Mouse (Mus musculus): ENCODE results near the gene Mgrn1. TPM values are rescaled to one million over a fixed set of nuclear protein-coding genes. Genes with fewer than 3 reads are reported as not detected.
A peak's percentile ranks its signal among the peaks of the same experiment; 100 is the strongest.

Mgrn1 gene
- polyA plus RNA-seq, 1 experiment from 2014 or later: 66.9 TPM

DNA sequence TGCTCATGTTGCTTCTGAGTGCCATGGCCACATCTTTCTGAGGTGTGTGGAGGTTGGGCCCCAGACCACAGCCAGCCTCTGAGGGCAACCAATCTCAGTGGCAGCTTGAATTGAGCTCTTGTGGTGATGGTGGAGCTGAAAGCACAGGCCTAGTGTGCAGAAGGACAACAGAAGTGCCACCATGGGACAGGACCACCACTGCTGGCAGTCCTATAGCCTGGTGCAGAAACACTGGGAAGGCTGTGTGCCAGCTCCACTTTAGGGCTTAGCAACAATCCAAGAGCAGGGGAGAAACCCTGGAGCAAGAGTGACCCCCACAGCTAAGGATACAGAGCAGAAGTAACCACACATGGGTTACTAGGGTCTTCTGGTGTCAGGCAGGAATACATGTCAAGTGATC is 55.0 kb downstream of the Mgrn1 start:
- H3K4me3 ChIP-seq (ENCODE audit: low read depth, low read length): no peak overlapping the region
- no peak for ATAC-seq (ENCODE audit: low FRiP score)
- no peak for DNase-seq (ENCODE audit: low spot score, missing footprints)
- no peaks in the 10 kb centered on the region for H3K27me3 ChIP-seq (ENCODE audit: control insufficient read depth, insufficient read depth, low read length)
- H3K9ac ChIP-seq (ENCODE audit: low read length): no peak overlapping the region
- no peak overlapping the region for H3K4me2 ChIP-seq
- H3K27ac ChIP-seq (ENCODE audit: low read depth, low read length): no peak overlapping the region
- H3K4me1 ChIP-seq (ENCODE audit: control insufficient read depth, insufficient read depth, low read length): peaks cover 7% of the 10 kb centered on the region
- H3K9me3 ChIP-seq (ENCODE audit: control insufficient read depth, low read length): no peaks in the 10 kb centered on the region
- peaks cover 5% of the 10 kb centered on the region; the same call in 1 of the 2 replicates for H3K36me3 ChIP-seq (ENCODE audit: control insufficient read depth, insufficient read depth, low read length)

GRCm38 (mm10) chr16:4942868-4943267 is 56.8 kb downstream of the Mgrn1 start:
- Histone ChIP-seq H3K27me3 (ENCODE audit: control insufficient read depth, insufficient read depth, low read length) (no peaks in the 10 kb centered on the region), H3K36me3 (ENCODE audit: control insufficient read depth, insufficient read depth, low read length) (peaks cover 11% of the 10 kb centered on the region), H3K27ac (ENCODE audit: low read depth, low read length) (no peak overlapping the region), H3K9me3 (ENCODE audit: control insufficient read depth, low read length) (no peaks in the 10 kb centered on the region), H3K4me1 (ENCODE audit: control insufficient read depth, insufficient read depth, low read length) (peaks cover 7% of the 10 kb centered on the region), H3K4me3 (ENCODE audit: low read depth, low read length) (no peak overlapping the region), H3K4me2 (no peak overlapping the region), H3K9ac (ENCODE audit: low read length) (no peak overlapping the region)
- DNase-seq (ENCODE audit: low spot score, missing footprints) (no peak), ATAC-seq (ENCODE audit: low FRiP score) (no peak)
- WGBS: 93% methylated on average over 8 of the region's 8 CpGs

DNA sequence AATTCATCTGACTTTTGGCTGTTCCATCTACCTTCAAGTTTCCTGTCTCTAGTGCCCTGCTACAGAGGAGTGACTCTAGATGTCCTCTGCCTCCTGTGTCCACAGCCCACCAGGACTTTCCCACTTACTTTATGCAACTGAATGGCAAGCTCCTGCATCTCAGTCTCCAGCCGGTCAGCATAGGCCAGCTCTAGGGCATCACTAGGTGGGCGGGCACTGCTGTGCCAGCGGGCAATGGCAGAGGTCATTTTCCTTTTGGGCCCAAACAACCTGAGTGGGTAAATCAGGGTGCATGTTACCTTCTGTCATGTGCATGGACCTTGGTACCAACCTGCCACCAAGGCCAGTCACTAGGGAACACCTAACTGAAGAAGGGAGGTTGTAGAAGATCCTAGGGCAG is 57.4 kb downstream of the Mgrn1 start:
- Histone ChIP-seq H3K36me3 (ENCODE audit: control insufficient read depth, insufficient read depth, low read length) (peaks cover 11% of the 10 kb centered on the region), H3K4me3 (ENCODE audit: low read depth, low read length) (no peak overlapping the region), H3K27me3 (ENCODE audit: control insufficient read depth, insufficient read depth, low read length) (no peaks in the 10 kb centered on the region), H3K4me1 (ENCODE audit: control insufficient read depth, insufficient read depth, low read length) (peaks cover 7% of the 10 kb centered on the region), H3K27ac (ENCODE audit: low read depth, low read length) (no peak overlapping the region), H3K4me2 (no peak overlapping the region), H3K9me3 (ENCODE audit: control insufficient read depth, low read length) (no peaks in the 10 kb centered on the region), H3K9ac (ENCODE audit: low read length) (no peak overlapping the region)
- DNase-seq (ENCODE audit: low spot score, missing footprints) (no peak), ATAC-seq (ENCODE audit: low FRiP score) (no peak)
- 92% methylated on average over 3 of the region's 3 CpGs for WGBS

GRCm38 (mm10) chr16:4945415-4945814 is 59.4 kb downstream of the Mgrn1 start:
- no peak overlapping the region for H3K27ac ChIP-seq (ENCODE audit: low read depth, low read length)
- H3K4me3 ChIP-seq (ENCODE audit: low read depth, low read length): no peak overlapping the region
- H3K9me3 ChIP-seq (ENCODE audit: control insufficient read depth, low read length): no peaks in the 10 kb centered on the region
- no peak overlapping the region for H3K9ac ChIP-seq (ENCODE audit: low read length)
- WGBS: 74% methylated on average over 4 of the region's 4 CpGs
- no peak overlapping the region for H3K4me2 ChIP-seq
- DNase-seq (ENCODE audit: low spot score, missing footprints) (no peak), ATAC-seq (ENCODE audit: low FRiP score) (no peak)
- H3K4me1 ChIP-seq (ENCODE audit: control insufficient read depth, insufficient read depth, low read length): no peaks in the 10 kb centered on the region
- no peaks in the 10 kb centered on the region for H3K27me3 ChIP-seq (ENCODE audit: control insufficient read depth, insufficient read depth, low read length)
- peaks cover 14% of the 10 kb centered on the region for H3K36me3 ChIP-seq (ENCODE audit: control insufficient read depth, insufficient read depth, low read length)

DNA sequence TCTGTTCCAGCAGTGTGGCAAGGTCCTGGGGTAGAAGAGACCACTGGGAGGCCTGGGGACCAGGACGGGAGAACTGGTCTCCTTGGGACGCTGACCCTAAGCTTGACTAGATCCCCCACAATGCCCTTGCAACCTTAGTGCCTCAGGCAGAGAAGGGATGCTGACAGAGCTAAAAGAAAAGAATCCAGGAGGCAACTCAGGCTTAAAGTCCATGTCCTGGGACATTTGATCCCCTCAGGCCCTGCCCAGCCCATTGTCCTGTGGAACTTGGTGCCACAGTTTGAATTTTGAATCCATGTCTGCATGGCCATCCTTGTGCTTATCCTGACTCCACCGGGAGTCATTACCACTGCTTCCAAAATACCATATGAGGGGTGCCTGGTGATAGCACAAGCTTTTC is 60.1 kb downstream of the Mgrn1 start:
- no peaks in the 10 kb centered on the region for H3K4me1 ChIP-seq (ENCODE audit: control insufficient read depth, insufficient read depth, low read length)
- WGBS: 91% methylated on average over 3 of the region's 3 CpGs

GRCm38 (mm10) chr16:4947378-4947777 is 61.3 kb downstream of the Mgrn1 start:
- peaks cover 12% of the 10 kb centered on the region for H3K36me3 ChIP-seq (ENCODE audit: control insufficient read depth, insufficient read depth, low read length)
- no peaks in the 10 kb centered on the region for H3K9me3 ChIP-seq (ENCODE audit: control insufficient read depth, low read length)
- no peaks in the 10 kb centered on the region for H3K4me1 ChIP-seq (ENCODE audit: control insufficient read depth, insufficient read depth, low read length)
- ATAC-seq (ENCODE audit: low FRiP score) (no peak), DNase-seq (ENCODE audit: low spot score, missing footprints) (no peak)
- H3K4me2 ChIP-seq: no peak overlapping the region
- no peak overlapping the region for H3K9ac ChIP-seq (ENCODE audit: low read length)
- H3K4me3 ChIP-seq (ENCODE audit: low read depth, low read length): no peak overlapping the region
- H3K27me3 ChIP-seq (ENCODE audit: control insufficient read depth, insufficient read depth, low read length): no peaks in the 10 kb centered on the region
- WGBS: 88% methylated on average over 4 of the region's 4 CpGs
- no peak overlapping the region for H3K27ac ChIP-seq (ENCODE audit: low read depth, low read length)

More for the DNA sequence above, 60.1 kb downstream of the Mgrn1 start:
- ATAC-seq (ENCODE audit: low FRiP score) (no peak), DNase-seq (ENCODE audit: low spot score, missing footprints) (no peak)
- Histone ChIP-seq H3K27ac (ENCODE audit: low read depth, low read length) (no peak overlapping the region), H3K9me3 (ENCODE audit: control insufficient read depth, low read length) (no peaks in the 10 kb centered on the region), H3K27me3 (ENCODE audit: control insufficient read depth, insufficient read depth, low read length) (no peaks in the 10 kb centered on the region), H3K4me3 (ENCODE audit: low read depth, low read length) (no peak overlapping the region), H3K36me3 (ENCODE audit: control insufficient read depth, insufficient read depth, low read length) (peaks cover 11% of the 10 kb centered on the region), H3K4me2 (no peak overlapping the region), H3K9ac (ENCODE audit: low read length) (no peak overlapping the region)

- Histone ChIP-seq H3K36me3 (ENCODE audit: control insufficient read depth, insufficient read depth, low read length) (peaks cover 10% of the 10 kb centered on the region), H3K27me3 (ENCODE audit: control insufficient read depth, insufficient read depth, low read length) (no peaks in the 10 kb centered on the region), H3K4me2 (no peak overlapping the region), H3K9me3 (ENCODE audit: control insufficient read depth, low read length) (no peaks in the 10 kb centered on the region), H3K4me3 (ENCODE audit: low read depth, low read length) (no peak overlapping the region), H3K4me1 (ENCODE audit: control insufficient read depth, insufficient read depth, low read length) (no peaks in the 10 kb centered on the region), H3K9ac (ENCODE audit: low read length) (no peak overlapping the region), H3K27ac (ENCODE audit: low read depth, low read length) (no peak overlapping the region)
- ATAC-seq (ENCODE audit: low FRiP score) (no peak), DNase-seq (ENCODE audit: low spot score, missing footprints) (no peak)
- WGBS: 91% methylated on average over 3 of the region's 3 CpGs
These were observed 70.6 kb downstream of the Mgrn1 start for GRCm38 (mm10) chr16:4956609-4957008.

DNA sequence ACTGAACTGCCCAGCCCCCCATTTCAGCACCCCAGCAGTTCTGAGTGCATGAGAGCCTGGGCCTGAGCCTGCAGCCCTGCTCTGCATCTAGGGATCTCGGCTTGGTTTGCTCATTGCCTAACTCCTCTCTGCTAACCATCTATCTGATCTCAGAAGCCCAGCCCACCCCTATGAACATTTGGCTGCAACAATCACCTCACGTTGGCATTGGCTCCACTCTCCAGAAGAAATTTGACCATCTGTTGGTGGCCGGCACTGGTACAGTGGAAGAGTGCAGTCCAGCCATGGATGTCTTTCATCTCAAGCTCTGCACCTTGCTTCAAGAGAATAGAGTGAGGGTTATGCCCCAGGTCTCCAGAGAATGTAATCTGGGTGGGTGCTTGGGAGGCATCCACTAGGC is 71.4 kb downstream of the Mgrn1 start:
- no peak for ATAC-seq (ENCODE audit: low FRiP score)
- no peaks in the 10 kb centered on the region for H3K4me1 ChIP-seq (ENCODE audit: control insufficient read depth, insufficient read depth, low read length)
- H3K36me3 ChIP-seq (ENCODE audit: control insufficient read depth, insufficient read depth, low read length): peaks cover 8% of the 10 kb centered on the region
- no peak for DNase-seq (ENCODE audit: low spot score, missing footprints)
- WGBS: 94% methylated on average over 3 of the region's 3 CpGs
- H3K9ac ChIP-seq (ENCODE audit: low read length): no peak overlapping the region
- no peak overlapping the region for H3K27ac ChIP-seq (ENCODE audit: low read depth, low read length)
- no peaks in the 10 kb centered on the region for H3K9me3 ChIP-seq (ENCODE audit: control insufficient read depth, low read length)
- H3K27me3 ChIP-seq (ENCODE audit: control insufficient read depth, insufficient read depth, low read length): no peaks in the 10 kb centered on the region
- H3K4me3 ChIP-seq (ENCODE audit: low read depth, low read length): no peak overlapping the region
- H3K4me2 ChIP-seq: no peak overlapping the region

DNA sequence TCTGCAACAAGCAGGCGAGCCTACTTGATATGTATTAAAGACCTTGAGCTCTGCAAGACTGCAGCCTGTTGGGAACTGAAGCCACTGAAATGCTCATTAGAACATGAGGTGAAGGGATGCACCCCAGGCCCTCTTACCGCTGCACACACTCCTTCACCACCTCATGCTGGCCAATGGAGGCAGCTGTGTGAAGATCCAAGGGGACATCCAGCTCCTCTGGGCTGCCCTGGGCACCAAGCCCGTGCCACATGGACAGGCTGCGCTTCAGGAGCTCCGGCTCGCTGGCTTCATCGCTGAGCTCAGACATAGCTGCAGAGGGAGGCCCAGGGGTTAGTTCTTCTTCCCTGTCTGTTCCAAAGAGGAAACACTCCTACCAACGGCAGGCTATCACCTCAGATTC is 74.2 kb downstream of the Mgrn1 start:
- H3K9ac ChIP-seq (ENCODE audit: low read length): no peak overlapping the region
- H3K36me3 ChIP-seq (ENCODE audit: control insufficient read depth, insufficient read depth, low read length): 0 out of 2 replicates have a peak, but pooled peaks cover 3% of the 10 kb centered on the region
- WGBS: 88% methylated on average over 8 of the region's 8 CpGs
- no peak overlapping the region for H3K4me3 ChIP-seq (ENCODE audit: low read depth, low read length)
- no peaks in the 10 kb centered on the region for H3K9me3 ChIP-seq (ENCODE audit: control insufficient read depth, low read length)
- H3K27ac ChIP-seq (ENCODE audit: low read depth, low read length): no peak overlapping the region
- ATAC-seq (ENCODE audit: low FRiP score) (no peak), DNase-seq (ENCODE audit: low spot score, missing footprints) (no peak)
- no peaks in the 10 kb centered on the region for H3K27me3 ChIP-seq (ENCODE audit: control insufficient read depth, insufficient read depth, low read length)
- peaks cover 9% of the 10 kb centered on the region for H3K4me1 ChIP-seq (ENCODE audit: control insufficient read depth, insufficient read depth, low read length)
- H3K4me2 ChIP-seq: no peak overlapping the region

DNA sequence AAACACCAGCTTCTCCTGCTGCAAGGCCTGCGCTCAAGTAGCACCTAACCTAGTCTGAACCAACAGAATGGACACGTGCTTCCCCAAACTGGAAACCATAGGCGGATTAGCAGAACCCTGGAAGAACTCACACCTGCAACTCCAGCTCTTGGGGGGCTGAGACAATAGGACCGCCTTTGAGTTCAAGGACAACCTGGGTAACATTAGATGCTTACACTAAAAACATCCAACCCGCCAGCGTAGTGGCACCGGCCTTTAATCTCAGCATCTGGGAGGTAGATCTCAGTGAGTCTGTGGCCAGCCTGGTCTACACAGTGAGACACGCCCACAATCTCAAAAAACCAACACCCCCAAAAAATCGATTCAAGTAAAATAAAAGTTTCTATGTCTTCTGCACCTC is 77.3 kb downstream of the Mgrn1 start:
- H3K36me3 ChIP-seq (ENCODE audit: control insufficient read depth, insufficient read depth, low read length): no peaks in the 10 kb centered on the region
- peaks cover 10% of the 10 kb centered on the region for H3K4me1 ChIP-seq (ENCODE audit: control insufficient read depth, insufficient read depth, low read length)
- H3K27ac ChIP-seq (ENCODE audit: low read depth, low read length): no peak overlapping the region

More for the DNA sequence above, 77.3 kb downstream of the Mgrn1 start:
- Histone ChIP-seq H3K4me2 (peak overlapping the region; percentile 92), H3K9me3 (ENCODE audit: control insufficient read depth, low read length) (no peaks in the 10 kb centered on the region), H3K4me3 (ENCODE audit: low read depth, low read length) (peak overlapping the region; percentile 87), H3K27me3 (ENCODE audit: control insufficient read depth, insufficient read depth, low read length) (no peaks in the 10 kb centered on the region), H3K9ac (ENCODE audit: low read length) (peak overlapping the region; percentile 82)
- DNase-seq (ENCODE audit: low spot score, missing footprints): no peak
- 45% methylated on average over 9 of the region's 9 CpGs for WGBS
- ATAC-seq (ENCODE audit: low FRiP score): no peak
